Mouse (Mus musculus): ENCODE results near the gene Tsn. TPM values are rescaled to one million over a fixed set of nuclear protein-coding genes. Genes with fewer than 3 reads are reported as not detected.

The Tsn gene
- 9.1 TPM for polyA plus RNA-seq (2015; fragmentation: Illumina TruSeq; extraction: RNeasy Lipid Tissue Mini Kit (QIAGEN cat#74804); ENCODE audit: insufficient read depth, low read depth, low replicate concordance)

GRCm38 (mm10) chr1:118311622-118312326 is at the start of gene Tsn:
Tsn (minus strand) TSS chr1:118311739.

DNA sequence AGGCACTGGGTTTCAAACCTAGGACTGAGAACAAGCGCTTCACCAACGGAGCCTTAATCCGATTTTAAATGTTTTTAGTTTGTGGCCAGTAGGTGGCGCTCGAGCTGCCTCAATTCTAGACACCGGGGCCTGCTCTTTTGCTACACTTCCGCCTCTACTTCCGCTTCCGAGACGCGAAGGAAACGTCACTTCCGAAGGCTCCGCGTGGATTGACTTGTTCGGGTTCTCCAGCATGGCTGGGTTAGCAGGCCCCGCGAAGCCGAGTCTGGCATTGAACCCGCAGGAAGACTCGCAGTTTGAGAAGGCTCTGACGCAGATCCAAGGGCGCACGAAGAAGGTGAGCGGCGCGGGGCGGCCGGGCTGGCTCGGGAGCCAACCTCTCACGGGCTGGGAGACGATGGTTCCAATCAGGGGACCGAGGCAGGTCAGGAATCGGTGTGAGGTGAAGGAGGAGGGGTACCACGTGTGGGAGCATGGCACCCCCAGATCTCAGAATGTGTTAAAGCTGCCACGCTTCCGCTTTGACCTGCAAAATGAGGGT is 10.2 kb upstream of the Tsn start, which contains the start of gene Nifk:
Gene Nifk (plus strand): TSS at position 179 of the 541 bp plus-strand sequence.

Other genes with a start within 250 kb of the Tsn start
- gene Gm29106, start 135.2 kb downstream of the Tsn start, polyA plus RNA-seq (2015; fragmentation: Illumina TruSeq; extraction: RNeasy Lipid Tissue Mini Kit (QIAGEN cat#74804); ENCODE audit: insufficient read depth, low read depth, low replicate concordance): not detected
- 7.4 TPM for gene Nifk, start 10.1 kb upstream of the Tsn start, polyA plus RNA-seq (2015; fragmentation: Illumina TruSeq; extraction: RNeasy Lipid Tissue Mini Kit (QIAGEN cat#74804); ENCODE audit: insufficient read depth, low read depth, low replicate concordance)
- gene Clasp1, start 77.3 kb upstream of the Tsn start, polyA plus RNA-seq (2015; fragmentation: Illumina TruSeq; extraction: RNeasy Lipid Tissue Mini Kit (QIAGEN cat#74804); ENCODE audit: insufficient read depth, low read depth, low replicate concordance): 4.4 TPM

All from pancreas, adult 10 weeks (tissue).